Mouse (Mus musculus): ENCODE measurements around the gene Nup37.

DNA sequence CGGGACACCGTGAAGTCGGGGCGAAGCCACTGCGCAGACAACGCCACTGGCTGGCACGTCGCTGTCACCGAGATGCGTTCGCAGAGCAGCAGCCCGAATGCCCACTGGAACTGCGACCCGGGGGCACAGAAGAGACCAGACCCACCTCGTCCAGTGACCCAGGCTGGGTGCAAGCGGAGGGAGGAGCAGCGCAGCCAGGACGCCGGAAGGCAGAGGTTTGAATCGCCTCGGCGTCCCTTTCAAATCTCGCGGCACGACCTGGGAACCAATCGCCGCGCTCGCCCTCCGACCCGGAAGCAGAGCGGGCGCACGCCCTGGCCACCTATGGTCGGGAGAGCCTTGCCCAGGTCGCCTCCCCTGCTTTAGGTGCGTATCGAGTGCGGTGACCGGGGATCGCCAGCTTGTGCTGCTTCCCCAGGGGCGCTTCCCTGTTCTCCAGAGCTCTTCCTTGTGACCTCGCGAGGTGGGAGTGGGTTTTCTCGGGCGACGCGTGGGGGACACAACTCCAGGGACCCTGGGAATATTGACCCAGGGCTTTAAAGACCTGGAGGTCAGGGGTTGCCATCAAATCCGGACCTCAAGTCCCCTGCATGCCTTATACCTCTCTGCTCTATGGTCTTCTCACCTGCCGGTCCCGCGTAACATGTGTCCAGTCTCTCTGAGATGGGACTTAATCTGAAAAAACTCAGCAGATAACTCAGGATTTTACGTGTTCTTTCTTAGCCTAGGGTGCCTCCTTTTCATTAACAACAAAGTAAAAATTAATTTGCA is at the start of gene Nup37, which contains the start of gene Parpbp:
- TF ChIP-seq CTCF (IDR thresholded peaks at IDR 0.05; ENCODE audit: control insufficient read depth, insufficient read depth, insufficient replicate concordance, low read depth, low read length), result no peak
- TF ChIP-seq POLR2A (IDR thresholded peaks at IDR 0.05; ENCODE audit: control insufficient read depth, low read depth, low read length), result peak; percentile 72

Measured in testis, adult 2 months (tissue).